Mouse (Mus musculus) left cerebral cortex, adult 2 months (tissue): ENCODE measurements around the gene Cep164. TPM values are rescaled to one million over a fixed set of nuclear protein-coding genes. Genes with fewer than 3 reads are reported as not detected.

Experiments
- DNase-seq, 2 experiments: peaks; one replicate each; pipeline ENCODE4 v3.0.0; 2021 to 2022; ENCODE audit warnings: low spot score in 2 of 2, mixed read lengths in 1 of 2; ENCODE audit errors: extremely low spot score in 1 of 2
- H3K27ac ChIP-seq: fragments of 200-600 bp; 2 replicates; pipeline ENCODE4 v1.8.1; 2022
- H3K4me3 ChIP-seq: fragments of 200-600 bp; 2 replicates; pipeline ENCODE4 v1.8.1; 2022
- CTCF ChIP-seq: fragments of 200-600 bp; IDR thresholded peaks from 2 replicates; pipeline ENCODE4 v1.8.1; 2022; ENCODE audit warnings: antibody characterized with exemption, mild to moderate bottlenecking, moderate library complexity
- intact Hi-C: fragments of 180-260 bp; cut with DNase I; formaldehyde crosslinking; loops from one replicate; pipeline ENCODE4 v1.15.1; 2025
- total RNA-seq, 2 experiments: library from RNA; stranded (reverse); gene quantifications; 2 replicates each; pipeline ENCODE4 v1.2.3; 2021

Cep164 gene
- total RNA-seq, 2 experiments from 2014 or later, result 13.7 to 16.5 TPM

- DNase-seq, result no peak
- no peak for TF ChIP-seq CTCF
- intact Hi-C loops, result no loop called here
- no peak overlapping the region for H3K4me3 ChIP-seq
- no peak overlapping the region; the same call in 1 of the 2 replicates for H3K27ac ChIP-seq
Measured at GRCm38 (mm10) chr9:45739702-45740583, 88.5 kb downstream of the Cep164 start.

GRCm38 (mm10) chr9:45739001-45739701 is 89.3 kb downstream of the Cep164 start:
- 0 out of 2 replicates have a peak overlapping the region, but pooled peaks have one; percentile 0 for H3K27ac ChIP-seq
- DNase-seq, result no peak
- intact Hi-C loops, result no loop called here
- TF ChIP-seq CTCF, result no peak
- H3K4me3 ChIP-seq, result no peak overlapping the region

- TF ChIP-seq CTCF, result no peak
- Histone ChIP-seq H3K4me3 (no peak overlapping the region), H3K27ac (no peak overlapping the region)
- intact Hi-C loops, result no loop called here
- no peak for DNase-seq
Measured at GRCm38 (mm10) chr9:45733246-45733645, 95.2 kb downstream of the Cep164 start.

- H3K4me3 ChIP-seq, result no peak overlapping the region
- TF ChIP-seq CTCF, result no peak
Measured at GRCm38 (mm10) chr9:45731851-45732250, 96.6 kb downstream of the Cep164 start.

GRCm38 (mm10) chr9:45719997-45720396 is 108.5 kb downstream of the Cep164 start:
- Histone ChIP-seq H3K27ac (no peak overlapping the region), H3K4me3 (no peak overlapping the region)
- TF ChIP-seq CTCF, result no peak
- DNase-seq, result no peak
- intact Hi-C loops, result no loop called here

More at GRCm38 (mm10) chr9:45731851-45732250, 96.6 kb downstream of the Cep164 start:
- no peak overlapping the region for H3K27ac ChIP-seq
- intact Hi-C loops, result no loop called here
- no peak for DNase-seq

Other genes with a start within 250 kb of the Cep164 start
- 10 to 100 TPM; 77.3 to 79.5 TPM for gene Bace1, start 9.9 kb upstream of the Cep164 start, total RNA-seq
- gene Pcsk7, start 77.8 kb upstream of the Cep164 start, total RNA-seq, result 10 to 100 TPM; 26.2 to 30.7 TPM
- 10 to 100 TPM; 83.1 to 84.3 TPM for gene Rnf214, start 78.2 kb upstream of the Cep164 start, total RNA-seq
- 10 to 100 TPM in 1 of 2 experiments, 1 to 10 TPM in 1; 9.6 to 11.8 TPM for gene Tagln, start 107.4 kb upstream of the Cep164 start, total RNA-seq
- gene Sidt2, start 126.6 kb upstream of the Cep164 start, total RNA-seq, result 10 to 100 TPM; 86.7 to 86.9 TPM
- 100 to 1,000 TPM; 193 to 215 TPM for gene Pafah1b2, start 184.0 kb upstream of the Cep164 start, total RNA-seq
- 100 to 1,000 TPM; 122 to 127 TPM for gene Sik3, start 184.1 kb upstream of the Cep164 start, total RNA-seq